Mouse (Mus musculus): ENCODE measurements around the gene Cnpy4. TPM values are rescaled to one million over a fixed set of nuclear protein-coding genes. Genes with fewer than 3 reads are reported as not detected.

Cnpy4 gene
- polyA plus RNA-seq (2012; rRNA removed): 53.3 and 94.0 TPM in 2 replicates

DNA sequence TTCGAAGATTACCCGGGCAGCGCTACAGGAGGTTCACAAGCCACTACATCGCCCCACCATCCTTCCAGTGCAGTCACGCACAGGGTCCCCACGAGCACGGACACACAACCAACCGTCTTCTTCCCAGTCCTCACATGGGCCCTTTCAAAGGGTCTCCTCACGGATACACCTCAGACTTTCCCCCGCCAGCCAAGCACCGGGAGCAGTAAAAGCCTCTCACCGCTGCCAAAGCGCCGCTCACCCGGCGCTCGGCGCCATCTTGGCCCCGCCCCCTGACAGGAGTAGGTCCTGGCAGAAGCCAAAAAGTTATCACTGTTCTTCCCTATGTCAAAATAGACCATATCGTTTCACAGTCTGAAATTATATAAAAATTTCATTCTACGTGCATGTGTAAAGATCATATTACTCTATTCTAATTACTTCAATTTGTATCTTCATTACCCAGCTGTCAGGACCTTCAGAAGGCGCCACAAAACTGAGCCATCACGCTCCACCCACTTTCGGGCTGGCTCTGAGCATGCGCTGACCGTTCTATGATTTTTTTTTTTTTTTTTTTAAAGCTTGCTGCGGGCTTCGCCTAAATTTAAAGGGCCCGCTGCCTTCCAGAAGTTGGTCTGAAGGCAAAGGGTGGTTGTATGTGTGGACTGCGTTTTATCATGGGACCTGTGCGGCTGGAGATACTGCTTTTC, at the start of gene Cnpy4, which contains the start of gene Taf6:
Cnpy4 (plus strand) TSS at position 536 of the 689 bp plus-strand sequence.
Taf6 (minus strand) TSS at position 502 of the 689 bp plus-strand sequence.

DNA sequence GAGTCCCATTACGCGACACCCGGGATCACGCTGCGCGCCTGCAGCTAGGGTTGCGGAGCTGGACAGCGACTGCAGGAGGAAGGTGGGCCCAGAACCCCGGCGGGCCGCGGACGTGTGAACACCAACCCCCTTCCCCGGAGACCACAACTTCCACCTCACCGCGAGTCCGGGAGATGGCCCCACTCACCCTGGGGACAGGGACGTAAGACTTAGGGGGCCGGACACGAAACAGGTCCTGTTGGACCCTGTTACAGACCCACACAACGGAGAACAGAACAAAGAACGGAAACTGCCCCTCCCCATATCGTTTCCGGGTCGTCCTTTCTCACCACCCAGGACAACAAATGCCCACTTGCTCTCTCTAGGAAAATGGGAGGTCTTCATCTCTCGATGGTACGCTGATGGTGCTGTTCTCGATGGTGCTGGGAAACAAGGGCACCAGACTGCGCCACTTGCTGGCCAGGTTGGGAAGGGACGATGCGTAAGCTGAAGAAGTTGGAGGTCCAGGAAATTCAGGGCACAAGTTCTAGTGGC, 31.8 kb upstream of the Cnpy4 start, which contains the start of gene Zfp113:
Zfp113 (minus strand) TSS at position 302 of the 534 bp plus-strand sequence.

DNA sequence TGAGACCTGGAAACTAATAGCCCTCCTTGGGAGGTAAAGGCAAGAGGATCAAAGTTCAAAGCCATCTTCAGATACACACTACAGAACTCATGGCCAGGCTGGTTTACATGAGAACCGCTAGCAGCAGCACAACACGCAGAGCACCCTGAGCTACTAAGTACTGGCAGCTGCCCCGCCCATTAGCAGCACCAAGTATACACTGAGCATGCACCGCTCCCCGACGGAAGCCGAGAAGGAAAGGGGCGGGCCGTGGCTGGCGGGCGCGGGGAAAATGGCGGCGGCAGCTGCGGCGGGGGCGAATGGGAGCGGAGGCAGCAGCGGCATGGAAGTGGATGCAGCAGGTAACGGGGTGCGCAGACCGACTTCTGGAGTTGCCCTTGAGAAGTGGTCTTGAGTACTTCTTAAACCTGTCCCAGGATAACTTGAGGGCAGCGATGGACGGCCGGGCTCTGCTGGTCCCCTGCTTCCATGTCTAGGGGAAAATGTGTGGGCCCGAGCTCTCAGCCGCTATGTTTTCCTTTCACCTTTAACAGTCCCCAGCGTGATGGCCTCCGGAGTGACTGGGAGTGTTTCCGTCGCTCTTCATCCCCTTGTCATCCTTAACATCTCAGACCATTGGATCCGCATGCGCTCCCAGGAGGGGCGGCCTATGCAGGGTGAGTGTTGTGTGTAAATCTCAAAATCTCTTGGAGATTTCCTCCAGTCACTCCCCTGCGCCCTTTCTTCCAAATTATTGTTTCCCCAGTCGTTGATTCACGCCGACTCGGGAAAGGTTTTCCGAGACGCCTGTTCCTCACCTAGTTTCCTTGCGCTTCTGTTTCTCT, 26.2 kb upstream of the Cnpy4 start, which contains the start of gene Cops6:
Cops6 (plus strand) TSS at position 230 of the 824 bp plus-strand sequence.

DNA sequence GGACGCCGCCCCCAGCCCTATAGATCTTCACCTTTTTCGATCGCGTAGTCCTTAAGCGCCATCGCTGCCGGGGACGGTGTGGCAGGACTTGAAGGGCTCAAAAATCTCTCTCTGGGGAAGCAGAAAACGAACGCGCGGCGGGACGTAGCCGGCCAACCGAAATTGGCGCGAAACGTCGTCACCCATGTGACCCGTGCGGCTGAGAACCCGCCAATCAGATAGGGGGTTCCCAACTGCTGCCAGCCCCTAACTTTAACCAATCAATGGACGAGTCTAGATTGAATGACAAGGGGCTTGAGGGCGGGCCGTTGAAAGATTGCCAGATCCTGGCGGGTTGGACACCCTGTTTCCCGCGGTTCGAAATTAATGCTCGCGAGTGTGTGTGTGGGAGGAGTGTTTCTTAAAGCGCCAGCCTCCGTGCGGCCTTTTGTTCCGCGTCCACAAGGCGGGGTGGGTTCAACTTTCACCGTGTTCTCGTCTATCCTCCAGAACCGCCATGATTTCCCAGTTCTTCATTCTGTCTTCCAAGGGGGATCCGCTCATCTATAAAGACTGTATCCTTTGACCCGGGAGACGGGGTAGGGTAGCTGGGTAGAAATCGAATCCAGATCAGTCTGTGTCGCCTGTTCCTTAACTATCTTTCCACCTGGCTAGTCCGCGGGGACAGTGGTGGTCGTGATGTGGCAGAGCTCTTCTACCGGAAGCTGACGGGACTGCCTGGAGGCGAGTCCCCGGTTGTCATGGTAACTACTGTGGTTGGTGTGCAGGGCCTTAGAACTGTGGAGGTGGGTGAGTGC, 15.4 kb upstream of the Cnpy4 start, which contains the start of the genes Ap4m1 and Mcm7:
Ap4m1 (plus strand) TSS at position 308 of the 797 bp plus-strand sequence.
Mcm7 (minus strand) TSS at position 728 of the 797 bp plus-strand sequence.

DNA sequence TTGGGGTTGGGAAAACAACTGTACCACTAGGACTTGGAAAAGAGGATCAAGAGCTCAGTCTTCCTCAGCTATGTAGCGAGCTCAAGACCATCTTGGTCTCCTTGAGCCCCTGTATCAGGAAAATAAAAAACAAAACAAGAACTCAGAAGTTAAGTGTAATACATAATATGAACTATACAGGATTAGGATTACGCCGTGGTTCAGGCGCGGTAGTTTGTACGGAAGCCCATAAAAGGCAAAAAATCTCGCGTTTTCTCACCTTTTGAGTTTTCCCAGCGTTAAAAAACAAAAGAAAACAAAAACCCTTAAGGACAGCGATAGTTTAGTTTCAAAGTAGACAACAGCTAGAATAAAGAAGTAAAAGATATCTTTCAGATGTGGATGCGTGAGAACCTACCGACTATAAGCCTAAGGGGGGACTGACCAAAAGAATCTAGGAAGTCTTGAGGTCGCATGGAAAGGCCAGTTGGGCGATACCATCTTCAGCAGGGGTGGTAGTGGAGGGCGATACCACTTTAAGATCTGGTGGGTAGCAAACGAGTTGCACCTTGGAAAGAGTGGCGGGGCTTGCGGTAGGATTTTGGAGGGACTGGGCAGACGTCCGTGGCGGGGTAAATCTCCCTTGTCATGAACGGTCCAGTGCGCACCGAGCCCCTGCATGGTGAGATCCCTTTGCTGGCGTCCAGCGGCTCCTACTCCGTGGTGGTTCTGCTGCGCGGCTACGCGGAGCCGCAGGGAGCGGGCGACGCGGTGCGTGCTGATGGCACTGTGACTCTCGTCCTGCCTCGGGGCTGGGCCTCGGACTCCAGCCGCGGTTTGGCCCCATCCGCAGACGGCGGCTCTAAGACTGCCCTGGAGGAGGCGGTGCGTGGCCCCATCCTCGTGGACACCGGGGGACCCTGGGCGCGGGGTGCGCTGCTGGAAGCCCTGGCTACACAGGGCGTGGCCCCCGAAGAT, 6.8 kb downstream of the Cnpy4 start, which contains the start of gene Mblac1:
Mblac1 (plus strand) TSS at position 544 of the 957 bp plus-strand sequence.

DNA sequence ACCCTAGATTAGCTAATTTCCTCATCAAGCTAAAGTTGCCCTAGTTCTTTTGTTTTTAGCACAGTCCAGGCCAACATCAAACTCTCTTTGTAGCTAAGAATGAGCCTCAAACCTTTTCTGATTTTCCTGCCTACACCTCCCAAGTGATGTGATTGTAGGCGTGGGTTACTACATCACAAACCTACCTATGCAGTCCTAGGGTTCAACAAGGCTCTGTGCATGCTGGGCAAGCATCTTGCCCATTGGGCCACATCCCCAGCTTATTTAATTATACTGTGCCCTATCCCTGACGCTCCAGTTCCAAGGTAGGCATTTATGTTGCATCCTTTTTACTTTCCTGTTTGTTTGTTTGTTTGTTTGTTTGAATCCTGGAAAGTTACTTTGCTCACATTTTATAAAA, 38.4 kb downstream of the Cnpy4 start, which contains the start of gene Nxpe5:
Nxpe5 (plus strand) TSS at position 199 of the 400 bp plus-strand sequence.

Other genes with a start within 250 kb of the Cnpy4 start
- gene Gjc3, start 224.4 kb upstream of the Cnpy4 start, polyA plus RNA-seq (2012; rRNA removed): 0.10 and 0.37 TPM in 2 replicates
- gene Azgp1, start 206.0 kb upstream of the Cnpy4 start, polyA plus RNA-seq (2012; rRNA removed): not detected in 2 replicates
- gene Smok3a, start 166.2 kb upstream of the Cnpy4 start, polyA plus RNA-seq (2012; rRNA removed): not detected in 2 replicates
- not detected in 2 replicates for gene Smok3b, start 166.1 kb upstream of the Cnpy4 start, polyA plus RNA-seq (2012; rRNA removed)
- not detected in 2 replicates for gene Smok3c, start 134.3 kb upstream of the Cnpy4 start, polyA plus RNA-seq (2012; rRNA removed)
- gene Zkscan1, start 102.4 kb upstream of the Cnpy4 start, polyA plus RNA-seq (2012; rRNA removed): 16.0 and 21.4 TPM in 2 replicates
- 60.7 and 72.1 TPM in 2 replicates for gene Zscan21, start 70.6 kb upstream of the Cnpy4 start, polyA plus RNA-seq (2012; rRNA removed)
- gene Zfp113, start 31.7 kb upstream of the Cnpy4 start, polyA plus RNA-seq (2012; rRNA removed): 15.0 and 20.4 TPM in 2 replicates
- 98.2 and 167 TPM in 2 replicates for gene Cops6, start 26.4 kb upstream of the Cnpy4 start, polyA plus RNA-seq (2012; rRNA removed)
- gene Ap4m1, start 15.5 kb upstream of the Cnpy4 start, polyA plus RNA-seq (2012; rRNA removed): 50.7 and 67.8 TPM in 2 replicates
- 257 and 285 TPM in 2 replicates for gene Mcm7, start 15.1 kb upstream of the Cnpy4 start, polyA plus RNA-seq (2012; rRNA removed)
- 79.7 and 99.7 TPM in 2 replicates for gene Taf6, start within 50 bp of the Cnpy4 start, polyA plus RNA-seq (2012; rRNA removed)
- gene Mblac1, start 6.8 kb downstream of the Cnpy4 start, polyA plus RNA-seq (2012; rRNA removed): 7.2 and 12.9 TPM in 2 replicates
- gene Nxpe5, start 38.4 kb downstream of the Cnpy4 start, polyA plus RNA-seq (2012; rRNA removed): not detected in 2 replicates
- gene Lamtor4, start 68.0 kb downstream of the Cnpy4 start, polyA plus RNA-seq (2012; rRNA removed): 73.2 and 79.4 TPM in 2 replicates
- 72.1 and 73.9 TPM in 2 replicates for gene BC037034, start 76.5 kb downstream of the Cnpy4 start, polyA plus RNA-seq (2012; rRNA removed)
- 1.7 and 2.7 TPM in 2 replicates for gene Gal3st4, start 85.4 kb downstream of the Cnpy4 start, polyA plus RNA-seq (2012; rRNA removed)
- 0.26 and 0.72 TPM in 2 replicates for gene Gm43720, start 92.5 kb downstream of the Cnpy4 start, polyA plus RNA-seq (2012; rRNA removed)
- gene Gpc2, start 92.5 kb downstream of the Cnpy4 start, polyA plus RNA-seq (2012; rRNA removed): 304 and 321 TPM in 2 replicates
- 6.9 and 11.9 TPM in 2 replicates for gene Stag3, start 92.8 kb downstream of the Cnpy4 start, polyA plus RNA-seq (2012; rRNA removed)
- 0.08 and 0.09 TPM in 2 replicates for gene Pvrig, start 154.5 kb downstream of the Cnpy4 start, polyA plus RNA-seq (2012; rRNA removed)

Measured in central nervous system, embryonic 11.5 days (tissue).